Mouse (Mus musculus): ENCODE data around the gene Ddx52. TPM values are rescaled to one million over a fixed set of nuclear protein-coding genes. Genes with fewer than 3 reads are reported as not detected.

Ddx52 gene
- polyA plus RNA-seq, 1 experiment from 2014 or later: 19.0 TPM

- 0 out of 2 replicates have a peak, but pooled peaks cover 3% of the 10 kb centered on the region for H3K4me1 ChIP-seq (ENCODE audit: control insufficient read depth, insufficient read depth, low read length)
- WGBS: 81% methylated on average over 6 of the region's 6 CpGs
- H3K27me3 ChIP-seq (ENCODE audit: control insufficient read depth, insufficient read depth, low read length): no peaks in the 10 kb centered on the region
- H3K9ac ChIP-seq (replicated peaks; ENCODE audit: low read depth, low read length): no peak overlapping the region
- no peak overlapping the region for H3K4me3 ChIP-seq (ENCODE audit: low read depth, low read length)
- ATAC-seq (ENCODE audit: low read depth): no peak
- H3K4me2 ChIP-seq (ENCODE audit: low read depth, low read length): no peak overlapping the region
- peaks cover 52% of the 10 kb centered on the region for H3K36me3 ChIP-seq (ENCODE audit: control insufficient read depth, insufficient read depth, low read length)
- H3K9me3 ChIP-seq (ENCODE audit: control insufficient read depth, low read length): no peaks in the 10 kb centered on the region
- H3K27ac ChIP-seq (ENCODE audit: low read depth, low read length): no peak overlapping the region
Observed at GRCm38 (mm10) chr11:83979992-83980391, 38.1 kb downstream of the Ddx52 start.

GRCm38 (mm10) chr11:83981338-83981737, 39.5 kb downstream of the Ddx52 start:
- Histone ChIP-seq H3K9ac (replicated peaks; ENCODE audit: low read depth, low read length) (no peak overlapping the region), H3K36me3 (ENCODE audit: control insufficient read depth, insufficient read depth, low read length) (peaks cover 63% of the 10 kb centered on the region), H3K4me1 (ENCODE audit: control insufficient read depth, insufficient read depth, low read length) (no peaks in the 10 kb centered on the region), H3K9me3 (ENCODE audit: control insufficient read depth, low read length) (no peaks in the 10 kb centered on the region), H3K27me3 (ENCODE audit: control insufficient read depth, insufficient read depth, low read length) (no peaks in the 10 kb centered on the region), H3K4me3 (ENCODE audit: low read depth, low read length) (no peak overlapping the region), H3K4me2 (ENCODE audit: low read depth, low read length) (no peak overlapping the region), H3K27ac (ENCODE audit: low read depth, low read length) (no peak overlapping the region)
- no peak for ATAC-seq (ENCODE audit: low read depth)
- 73% methylated on average over 10 of the region's 10 CpGs for WGBS

- Histone ChIP-seq H3K4me1 (ENCODE audit: control insufficient read depth, insufficient read depth, low read length) (no peaks in the 10 kb centered on the region), H3K4me2 (ENCODE audit: low read depth, low read length) (no peak overlapping the region), H3K9me3 (ENCODE audit: control insufficient read depth, low read length) (no peaks in the 10 kb centered on the region), H3K27me3 (ENCODE audit: control insufficient read depth, insufficient read depth, low read length) (no peaks in the 10 kb centered on the region), H3K9ac (replicated peaks; ENCODE audit: low read depth, low read length) (no peak overlapping the region), H3K36me3 (ENCODE audit: control insufficient read depth, insufficient read depth, low read length) (peaks cover 86% of the 10 kb centered on the region), H3K4me3 (ENCODE audit: low read depth, low read length) (no peak overlapping the region), H3K27ac (ENCODE audit: low read depth, low read length) (no peak overlapping the region)
- no peak for ATAC-seq (ENCODE audit: low read depth)
- 60% methylated on average over 4 of the region's 4 CpGs for WGBS
Observed at GRCm38 (mm10) chr11:83991701-83992100, 49.8 kb downstream of the Ddx52 start.

- no peak overlapping the region for H3K9ac ChIP-seq (replicated peaks; ENCODE audit: low read depth, low read length)
- H3K36me3 ChIP-seq (ENCODE audit: control insufficient read depth, insufficient read depth, low read length): peaks cover 87% of the 10 kb centered on the region
- no peaks in the 10 kb centered on the region for H3K9me3 ChIP-seq (ENCODE audit: control insufficient read depth, low read length)
- 79% methylated on average over 2 of the region's 2 CpGs for WGBS
- H3K27me3 ChIP-seq (ENCODE audit: control insufficient read depth, insufficient read depth, low read length): no peaks in the 10 kb centered on the region
- H3K4me1 ChIP-seq (ENCODE audit: control insufficient read depth, insufficient read depth, low read length): no peaks in the 10 kb centered on the region
- no peak overlapping the region for H3K27ac ChIP-seq (ENCODE audit: low read depth, low read length)
- no peak overlapping the region for H3K4me3 ChIP-seq (ENCODE audit: low read depth, low read length)
- H3K4me2 ChIP-seq (ENCODE audit: low read depth, low read length): no peak overlapping the region
- no peak for ATAC-seq (ENCODE audit: low read depth)
Observed at GRCm38 (mm10) chr11:83993428-83993827, 51.6 kb downstream of the Ddx52 start.

- 81% methylated on average over 3 of the region's 3 CpGs for WGBS
- peaks cover 86% of the 10 kb centered on the region for H3K36me3 ChIP-seq (ENCODE audit: control insufficient read depth, insufficient read depth, low read length)
Observed at GRCm38 (mm10) chr11:83994481-83994880, 52.6 kb downstream of the Ddx52 start.

GRCm38 (mm10) chr11:83995535-83995950, 53.7 kb downstream of the Ddx52 start:
- peaks cover 77% of the 10 kb centered on the region for H3K36me3 ChIP-seq (ENCODE audit: control insufficient read depth, insufficient read depth, low read length)
- H3K4me1 ChIP-seq (ENCODE audit: control insufficient read depth, insufficient read depth, low read length): no peaks in the 10 kb centered on the region
- no peak overlapping the region for H3K4me2 ChIP-seq (ENCODE audit: low read depth, low read length)
- no peak overlapping the region for H3K27ac ChIP-seq (ENCODE audit: low read depth, low read length)
- no peaks in the 10 kb centered on the region for H3K27me3 ChIP-seq (ENCODE audit: control insufficient read depth, insufficient read depth, low read length)
- 91% methylated on average over 2 of the region's 2 CpGs for WGBS
- no peaks in the 10 kb centered on the region for H3K9me3 ChIP-seq (ENCODE audit: control insufficient read depth, low read length)
- no peak overlapping the region for H3K4me3 ChIP-seq (ENCODE audit: low read depth, low read length)
- no peak for ATAC-seq (ENCODE audit: low read depth)
- no peak overlapping the region for H3K9ac ChIP-seq (replicated peaks; ENCODE audit: low read depth, low read length)

More at GRCm38 (mm10) chr11:83994481-83994880, 52.6 kb downstream of the Ddx52 start:
- no peak overlapping the region for H3K4me3 ChIP-seq (ENCODE audit: low read depth, low read length)
- no peaks in the 10 kb centered on the region for H3K9me3 ChIP-seq (ENCODE audit: control insufficient read depth, low read length)
- ATAC-seq (ENCODE audit: low read depth): no peak
- H3K4me1 ChIP-seq (ENCODE audit: control insufficient read depth, insufficient read depth, low read length): no peaks in the 10 kb centered on the region
- H3K9ac ChIP-seq (replicated peaks; ENCODE audit: low read depth, low read length): no peak overlapping the region
- H3K27me3 ChIP-seq (ENCODE audit: control insufficient read depth, insufficient read depth, low read length): no peaks in the 10 kb centered on the region
- H3K27ac ChIP-seq (ENCODE audit: low read depth, low read length): no peak overlapping the region
- no peak overlapping the region for H3K4me2 ChIP-seq (ENCODE audit: low read depth, low read length)

- Histone ChIP-seq H3K4me1 (ENCODE audit: control insufficient read depth, insufficient read depth, low read length) (no peaks in the 10 kb centered on the region), H3K9ac (replicated peaks; ENCODE audit: low read depth, low read length) (no peak overlapping the region), H3K36me3 (ENCODE audit: control insufficient read depth, insufficient read depth, low read length) (peaks cover 73% of the 10 kb centered on the region), H3K27ac (ENCODE audit: low read depth, low read length) (no peak overlapping the region), H3K4me2 (ENCODE audit: low read depth, low read length) (no peak overlapping the region), H3K4me3 (ENCODE audit: low read depth, low read length) (no peak overlapping the region), H3K9me3 (ENCODE audit: control insufficient read depth, low read length) (no peaks in the 10 kb centered on the region), H3K27me3 (ENCODE audit: control insufficient read depth, insufficient read depth, low read length) (no peaks in the 10 kb centered on the region)
- no peak for ATAC-seq (ENCODE audit: low read depth)
- WGBS: 97% methylated on average over 5 of the region's 5 CpGs
Observed at GRCm38 (mm10) chr11:83997171-83997868, 55.5 kb downstream of the Ddx52 start.

GRCm38 (mm10) chr11:83998993-83999392, 57.1 kb downstream of the Ddx52 start:
- H3K4me2 ChIP-seq (ENCODE audit: low read depth, low read length): no peak overlapping the region
- H3K4me3 ChIP-seq (ENCODE audit: low read depth, low read length): no peak overlapping the region
- H3K36me3 ChIP-seq (ENCODE audit: control insufficient read depth, insufficient read depth, low read length): peaks cover 71% of the 10 kb centered on the region
- no peaks in the 10 kb centered on the region for H3K9me3 ChIP-seq (ENCODE audit: control insufficient read depth, low read length)
- no peak overlapping the region for H3K27ac ChIP-seq (ENCODE audit: low read depth, low read length)
- 68% methylated on average over 3 of the region's 3 CpGs for WGBS
- no peaks in the 10 kb centered on the region for H3K4me1 ChIP-seq (ENCODE audit: control insufficient read depth, insufficient read depth, low read length)
- no peak for ATAC-seq (ENCODE audit: low read depth)
- no peak overlapping the region for H3K9ac ChIP-seq (replicated peaks; ENCODE audit: low read depth, low read length)
- H3K27me3 ChIP-seq (ENCODE audit: control insufficient read depth, insufficient read depth, low read length): no peaks in the 10 kb centered on the region

GRCm38 (mm10) chr11:83999411-83999915, 57.6 kb downstream of the Ddx52 start:
- H3K36me3 ChIP-seq (ENCODE audit: control insufficient read depth, insufficient read depth, low read length): peaks cover 69% of the 10 kb centered on the region
- H3K4me3 ChIP-seq (ENCODE audit: low read depth, low read length): no peak overlapping the region
- no peak for ATAC-seq (ENCODE audit: low read depth)
- 72% methylated on average over 4 of the region's 4 CpGs for WGBS
- no peak overlapping the region for H3K27ac ChIP-seq (ENCODE audit: low read depth, low read length)
- no peaks in the 10 kb centered on the region for H3K4me1 ChIP-seq (ENCODE audit: control insufficient read depth, insufficient read depth, low read length)
- H3K9me3 ChIP-seq (ENCODE audit: control insufficient read depth, low read length): no peaks in the 10 kb centered on the region
- no peak overlapping the region for H3K9ac ChIP-seq (replicated peaks; ENCODE audit: low read depth, low read length)
- no peak overlapping the region for H3K4me2 ChIP-seq (ENCODE audit: low read depth, low read length)
- no peaks in the 10 kb centered on the region for H3K27me3 ChIP-seq (ENCODE audit: control insufficient read depth, insufficient read depth, low read length)

Data from neural tube, embryonic 14.5 days (tissue).